Mouse (Mus musculus) forelimb bud, embryonic 11.5 days (tissue): Measurements from ENCODE around the gene Ubash3b.

Experiments
- DNase-seq: peaks from one replicate; pipeline ENCODE4 v3.0.0-alpha.2; 2012; ENCODE audit warnings: low read depth, low spot score

Gene Ubash3b

GRCm38 (mm10) chr9:41161413-41161812 is at the start of gene Ubash3b:
TSS of gene Ubash3b (minus strand) at chr9:41161697.
- no peak for DNase-seq

GRCm38 (mm10) chr9:41207130-41208104 is 45.9 kb upstream of the Ubash3b start:
- DNase-seq: peak; percentile 97

- DNase-seq: no peak
These were observed 45.2 kb upstream of the Ubash3b start for GRCm38 (mm10) chr9:41206717-41207116.

- no peak for DNase-seq
These were observed 43.8 kb upstream of the Ubash3b start for GRCm38 (mm10) chr9:41205267-41205666.

- no peak for DNase-seq
These were observed 38.2 kb upstream of the Ubash3b start for GRCm38 (mm10) chr9:41199456-41200252.

- no peak for DNase-seq
These were observed 37.2 kb upstream of the Ubash3b start for GRCm38 (mm10) chr9:41198501-41199265.

- DNase-seq: no peak
These were observed 34.3 kb upstream of the Ubash3b start for GRCm38 (mm10) chr9:41195742-41196311.

GRCm38 (mm10) chr9:41191651-41192210 is 30.2 kb upstream of the Ubash3b start:
- no peak for DNase-seq

- peak; percentile 80 for DNase-seq
These were observed 29.4 kb upstream of the Ubash3b start for GRCm38 (mm10) chr9:41190745-41191482.

GRCm38 (mm10) chr9:41187939-41188338 is 26.4 kb upstream of the Ubash3b start:
- no peak for DNase-seq

GRCm38 (mm10) chr9:41187498-41187897 is 26.0 kb upstream of the Ubash3b start:
- no peak for DNase-seq

GRCm38 (mm10) chr9:41185331-41185730 is 23.8 kb upstream of the Ubash3b start:
- no peak for DNase-seq

GRCm38 (mm10) chr9:41182550-41182949 is 21.1 kb upstream of the Ubash3b start:
- peak; percentile 56 for DNase-seq

- no peak for DNase-seq
These were observed 20.3 kb upstream of the Ubash3b start for GRCm38 (mm10) chr9:41181803-41182202.

- DNase-seq: no peak
These were observed 19.9 kb upstream of the Ubash3b start for GRCm38 (mm10) chr9:41181372-41181771.

- DNase-seq: no peak
These were observed 17.6 kb upstream of the Ubash3b start for GRCm38 (mm10) chr9:41179056-41179455.

GRCm38 (mm10) chr9:41173158-41173557 is 11.7 kb upstream of the Ubash3b start:
- DNase-seq: no peak

- no peak for DNase-seq
These were observed 10.9 kb upstream of the Ubash3b start for GRCm38 (mm10) chr9:41172426-41172825.

GRCm38 (mm10) chr9:41170026-41170425 is 8.5 kb upstream of the Ubash3b start:
- no peak for DNase-seq

GRCm38 (mm10) chr9:41168656-41169055 is 7.2 kb upstream of the Ubash3b start:
- DNase-seq: no peak
